Mouse (Mus musculus): ENCODE results near the gene Gm15091. TPM values are rescaled to one million over a fixed set of nuclear protein-coding genes. Genes with fewer than 3 reads are reported as not detected.
"Not testable (repeated sequence)": the region's sequence is repeated elsewhere in the genome, so short reads cannot be mapped to it uniquely, and the experiment has no call there.

Gm15091 gene
- polyA plus RNA-seq (2015; fragmentation: Nextera tagmentation; extraction: Ambion mirVana): not detected in 2 replicates

DNA sequence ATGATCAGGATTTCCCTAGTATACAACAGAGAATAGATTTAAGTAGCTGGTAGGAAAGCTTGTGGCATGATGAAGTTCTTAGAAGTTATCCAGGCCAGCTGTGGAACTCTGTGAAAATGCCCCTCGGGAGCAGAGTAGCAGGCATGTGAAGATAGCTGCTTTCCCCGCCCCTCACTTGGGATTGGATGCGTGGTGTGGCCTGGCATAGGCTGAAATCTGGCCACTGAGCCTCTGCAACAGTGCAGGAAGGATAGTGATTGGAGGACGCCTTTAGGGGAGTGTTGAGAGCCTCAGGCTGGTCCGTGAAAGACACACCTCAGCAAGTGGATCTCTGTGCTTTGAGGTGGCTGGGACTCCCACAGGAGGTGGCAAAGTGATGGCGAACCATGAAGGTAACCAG lies at the start of gene Gm15091:
Gene Gm15091, plus strand, starts transcription at position 301 of the 400 bp plus-strand sequence.
- not testable (repeated sequence) for H3K4me3 ChIP-seq (replicated peaks); H3K27me3 ChIP-seq; H3K9me3 ChIP-seq (replicated peaks); H3K27ac ChIP-seq (replicated peaks); ATAC-seq (ENCODE audit: insufficient number of reproducible peaks, low FRiP score, low TSS enrichment, low read depth); H3K4me1 ChIP-seq; H3K36me3 ChIP-seq; H3K9ac ChIP-seq; H3K4me2 ChIP-seq (replicated peaks)
- WGBS: 64% methylated on average over 6 of the region's 6 CpGs

Other genes starting within 250 kb of the Gm15091 start
- gene Gm15097, start 157.2 kb upstream of the Gm15091 start, polyA plus RNA-seq (2015; fragmentation: Nextera tagmentation; extraction: Ambion mirVana): not detected in 2 replicates